Mouse (Mus musculus): Measurements from ENCODE around the gene Lrit3. TPM values are rescaled to one million over a fixed set of nuclear protein-coding genes. Genes with fewer than 3 reads are reported as not detected.
A peak's percentile ranks its signal among the peaks of the same experiment; 100 is the strongest.
"Not testable (repeated sequence)": the region's sequence is repeated elsewhere in the genome, so short reads cannot be mapped to it uniquely, and the experiment has no call there.

Lrit3 gene
- total RNA-seq, 2 experiments from 2014 or later: not detected

GRCm38 (mm10) chr3:129823293-129823692, 19.5 kb upstream of the Lrit3 start:
- H3K27ac ChIP-seq: no peak overlapping the region
- TF ChIP-seq CTCF (conservative IDR thresholded peaks at IDR 0.05): peak; percentile 90
- no peak overlapping the region for H3K4me3 ChIP-seq
- peak; percentile 26 to 34 for DNase-seq (ENCODE audit: low spot score in 2 of 2)

- TF ChIP-seq CTCF (conservative IDR thresholded peaks at IDR 0.05): no peak
- no peak within 1 kb of the TSS for H3K27ac ChIP-seq
- no peak for DNase-seq (ENCODE audit: low spot score in 2 of 2)
- no peak within 1 kb of the TSS for H3K4me3 ChIP-seq
Measured at GRCm38 (mm10) chr3:129822206-129822775, 18.5 kb upstream of the Lrit3 start, which contains the start of gene Rrh. TSS of gene Rrh (minus strand) at chr3:129822587.

- Histone ChIP-seq H3K27ac (no peak overlapping the region), H3K4me3 (no peak overlapping the region)
- no peak for TF ChIP-seq CTCF (conservative IDR thresholded peaks at IDR 0.05)
- DNase-seq (ENCODE audit: low spot score in 2 of 2): no peak
Measured at GRCm38 (mm10) chr3:129821736-129822135, 17.9 kb upstream of the Lrit3 start.

GRCm38 (mm10) chr3:129820847-129821246, 17.0 kb upstream of the Lrit3 start:
- H3K27ac ChIP-seq: peak overlapping the region; percentile 60; the same call in 1 of the 2 replicates
- TF ChIP-seq CTCF (conservative IDR thresholded peaks at IDR 0.05): no peak
- no peak overlapping the region for H3K4me3 ChIP-seq
- DNase-seq (ENCODE audit: low spot score in 2 of 2): no peak

GRCm38 (mm10) chr3:129799011-129799410, 4.8 kb downstream of the Lrit3 start:
- Histone ChIP-seq H3K4me3 (no peak overlapping the region), H3K27ac (no peak overlapping the region)
- no peak for TF ChIP-seq CTCF (conservative IDR thresholded peaks at IDR 0.05)
- no peak for DNase-seq (ENCODE audit: low spot score in 2 of 2)

GRCm38 (mm10) chr3:129798551-129798950, 5.3 kb downstream of the Lrit3 start:
- H3K4me3 ChIP-seq: no peak overlapping the region
- no peak overlapping the region for H3K27ac ChIP-seq
- no peak for DNase-seq (ENCODE audit: low spot score in 2 of 2)
- TF ChIP-seq CTCF (conservative IDR thresholded peaks at IDR 0.05): no peak

- TF ChIP-seq CTCF (conservative IDR thresholded peaks at IDR 0.05): no peak
- H3K4me3 ChIP-seq: no peak overlapping the region
- no peak overlapping the region for H3K27ac ChIP-seq
- DNase-seq (ENCODE audit: low spot score in 2 of 2): no peak
Measured at GRCm38 (mm10) chr3:129797341-129797740, 6.5 kb downstream of the Lrit3 start.

- no peak for DNase-seq (ENCODE audit: low spot score in 2 of 2)
- no peak overlapping the region for H3K27ac ChIP-seq
- H3K4me3 ChIP-seq: no peak overlapping the region
- no peak for TF ChIP-seq CTCF (conservative IDR thresholded peaks at IDR 0.05)
Measured at GRCm38 (mm10) chr3:129793801-129794200, 10.0 kb downstream of the Lrit3 start.

- TF ChIP-seq CTCF (conservative IDR thresholded peaks at IDR 0.05): peak; percentile 22; the same call in 1 of the 2 replicates
- no peak for DNase-seq (ENCODE audit: low spot score in 2 of 2)
- no peak overlapping the region for H3K4me3 ChIP-seq
Measured at GRCm38 (mm10) chr3:129782746-129783145, 21.1 kb downstream of the Lrit3 start.

GRCm38 (mm10) chr3:129781435-129781834, 22.4 kb downstream of the Lrit3 start:
- TF ChIP-seq CTCF (conservative IDR thresholded peaks at IDR 0.05): no peak
- Histone ChIP-seq H3K27ac (no peak overlapping the region), H3K4me3 (peak overlapping the region; percentile 23; the same call in 1 of the 2 replicates)
- no peak for DNase-seq (ENCODE audit: low spot score in 2 of 2)

More at GRCm38 (mm10) chr3:129782746-129783145, 21.1 kb downstream of the Lrit3 start:
- H3K27ac ChIP-seq: no peak overlapping the region

GRCm38 (mm10) chr3:129771210-129771609, 32.6 kb downstream of the Lrit3 start:
- no peak overlapping the region for H3K4me3 ChIP-seq
- H3K27ac ChIP-seq: no peak overlapping the region
- no peak for DNase-seq (ENCODE audit: low spot score in 2 of 2)
- TF ChIP-seq CTCF (conservative IDR thresholded peaks at IDR 0.05): no peak

- Histone ChIP-seq H3K27ac (no peak overlapping the region), H3K4me3 (no peak overlapping the region)
- TF ChIP-seq CTCF (conservative IDR thresholded peaks at IDR 0.05): no peak
- no peak for DNase-seq (ENCODE audit: low spot score in 2 of 2)
Measured at GRCm38 (mm10) chr3:129766971-129767794, 36.6 kb downstream of the Lrit3 start.

GRCm38 (mm10) chr3:129766106-129766505, 37.7 kb downstream of the Lrit3 start:
- Histone ChIP-seq H3K27ac (no peak overlapping the region), H3K4me3 (no peak overlapping the region)
- no peak for TF ChIP-seq CTCF (conservative IDR thresholded peaks at IDR 0.05)
- no peak for DNase-seq (ENCODE audit: low spot score in 2 of 2)

GRCm38 (mm10) chr3:129757599-129757998, 46.2 kb downstream of the Lrit3 start:
- not testable (repeated sequence) for H3K27ac ChIP-seq

More at GRCm38 (mm10) chr3:129757599-129757998, 46.2 kb downstream of the Lrit3 start:
- not testable (repeated sequence) for H3K4me3 ChIP-seq; DNase-seq (ENCODE audit: low spot score in 2 of 2)
